Mouse (Mus musculus): Measurements from ENCODE around the gene Cabp1.

GRCm38 (mm10) chr5:115192828-115193195, 1.4 kb downstream of the Cabp1 start:
- TF ChIP-seq CTCF (IDR thresholded peaks at IDR 0.05): no peak
- TF ChIP-seq POLR2A (IDR thresholded peaks at IDR 0.05; ENCODE audit: insufficient read depth, low read depth, low read length): no peak

Measured in heart, adult 2 months (tissue).